ENCODE assay signal across 10 mouse cellular contexts in the genomic region with DNA sequence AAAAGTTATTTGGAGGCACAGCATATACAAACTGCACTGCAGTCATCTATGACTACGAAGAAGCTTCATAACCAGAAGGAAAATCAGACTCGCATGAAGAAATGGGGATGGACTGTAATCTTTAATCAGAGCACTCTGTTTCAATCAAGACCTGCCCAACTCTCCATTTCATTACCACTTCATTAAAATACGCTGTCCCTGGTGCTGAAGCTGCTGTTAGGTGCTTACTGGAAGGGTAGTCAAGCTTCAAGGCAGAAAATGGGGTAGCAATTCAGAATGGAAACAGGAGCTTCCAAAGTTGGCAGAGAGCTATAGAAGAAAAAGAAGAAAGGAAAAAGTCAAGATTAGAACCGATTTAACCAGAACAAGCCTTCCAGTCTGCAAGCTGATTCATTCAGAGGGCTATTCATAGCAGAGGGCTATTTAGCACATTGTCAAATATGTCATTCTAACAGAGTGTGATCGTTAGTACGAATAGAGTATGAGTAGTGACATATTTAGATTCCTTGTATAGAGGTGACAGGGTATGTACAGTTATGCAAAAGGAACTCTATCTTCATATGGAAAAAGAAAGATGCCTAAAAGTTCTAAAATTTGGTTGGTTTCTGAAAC.
A peak's percentile ranks its signal among the peaks of the same experiment; 100 is the strongest.
DNase-seq lines count a peak whose midpoint lies in the region; ATAC-seq and TF ChIP-seq lines count a peak whose summit lies in the region.
"Had no signal": no experiment of that assay in that cellular context is flagged by ENCODE, and none has a peak within 500 bp of the region (broad histone marks: within the 10 kb centered on the region; RNA-seq: fewer than 3 reads in every experiment).

No protein-coding gene starts in this region.

- no peak overlapping the region for H3K4me2 ChIP-seq in intestine, embryonic 14.5 days (ENCODE audit: low read length)
- no peak overlapping the region for H3K4me2 ChIP-seq in intestine, postnatal 0 days (replicated peaks; ENCODE audit: low read depth)
- H3K4me2 ChIP-seq: liver, embryonic 12.5 days had no signal

- WGBS in intestine, embryonic 14.5 days, result 64% methylated on average over 6 of the region's 6 CpGs
- WGBS in intestine, postnatal 0 days, result 59% methylated on average over 6 of the region's 6 CpGs

- no peak for TF ChIP-seq CTCF in intestine, postnatal 0 days (IDR thresholded peaks at IDR 0.05; ENCODE audit: low read depth)

- no peaks in the 10 kb centered on the region for H3K27me3 ChIP-seq in intestine, embryonic 14.5 days (replicated peaks; ENCODE audit: control insufficient read depth, insufficient read depth, low read length)
- H3K27me3 ChIP-seq in intestine, postnatal 0 days (replicated peaks; ENCODE audit: control insufficient read depth, insufficient read depth, low read length), result no peaks in the 10 kb centered on the region
- H3K27me3 ChIP-seq: liver, embryonic 12.5 days had no signal

- no peaks in the 10 kb centered on the region for H3K4me1 ChIP-seq in intestine, embryonic 14.5 days (replicated peaks; ENCODE audit: control insufficient read depth, insufficient read depth, low read length)
- H3K4me1 ChIP-seq in intestine, postnatal 0 days (replicated peaks; ENCODE audit: control insufficient read depth, insufficient read depth, low read length), result no peaks in the 10 kb centered on the region
- H3K4me1 ChIP-seq: liver, embryonic 12.5 days had no signal

- no peak overlapping the region for H3K27ac ChIP-seq in intestine, embryonic 14.5 days (ENCODE audit: low read depth)
- H3K27ac ChIP-seq in intestine, postnatal 0 days (ENCODE audit: low read depth, low read length), result no peak overlapping the region
- H3K27ac ChIP-seq: liver, embryonic 12.5 days had no signal

- peak; percentile 60 for DNase-seq in intestine, embryonic 14.5 days (ENCODE audit: low spot score)
- DNase-seq in 416B (ENCODE audit: low read depth), result peak; percentile 18
- peak; percentile 36 for DNase-seq in Muller cell, postnatal 12 days (ENCODE audit: inconsistent ontology term)
- peak; percentile 71 for DNase-seq in forelimb bud, embryonic 11.5 days (ENCODE audit: low read depth, low spot score)
- DNase-seq in gastrocnemius, postnatal 10 days, result no peak
- no peak for DNase-seq in gastrocnemius, postnatal 4 days (ENCODE audit: low spot score in 2 of 2)
- DNase-seq in right cerebral cortex, postnatal 4 days, result no peak
- DNase-seq: thymus, postnatal 36 days had no signal

- H3K9ac ChIP-seq in intestine, embryonic 14.5 days (ENCODE audit: low read length), result no peak overlapping the region
- no peak overlapping the region for H3K9ac ChIP-seq in intestine, postnatal 0 days (ENCODE audit: low read depth, low read length)
- H3K9ac ChIP-seq: liver, embryonic 12.5 days had no signal

- ATAC-seq in intestine, embryonic 14.5 days (replicated peaks; ENCODE audit: low FRiP score, low TSS enrichment, low read depth), result no peak
- ATAC-seq in intestine, postnatal 0 days, result no peak
- ATAC-seq: liver, embryonic 12.5 days had no signal

- H3K4me3 ChIP-seq in intestine, embryonic 14.5 days (ENCODE audit: low read depth, low read length), result no peak overlapping the region
- no peak overlapping the region for H3K4me3 ChIP-seq in intestine, postnatal 0 days (ENCODE audit: low read depth, low read length)
- H3K4me3 ChIP-seq: liver, embryonic 12.5 days had no signal

- no peaks in the 10 kb centered on the region for H3K36me3 ChIP-seq in intestine, embryonic 14.5 days (ENCODE audit: control insufficient read depth, insufficient read depth, low read length)
- H3K36me3 ChIP-seq in intestine, postnatal 0 days (ENCODE audit: control insufficient read depth, insufficient read depth), result no peaks in the 10 kb centered on the region
- H3K36me3 ChIP-seq: liver, embryonic 12.5 days had no signal

- no peaks in the 10 kb centered on the region for H3K9me3 ChIP-seq in intestine, embryonic 14.5 days (ENCODE audit: control insufficient read depth, low read length)
- H3K9me3 ChIP-seq in intestine, postnatal 0 days (ENCODE audit: control insufficient read depth), result no peaks in the 10 kb centered on the region
- H3K9me3 ChIP-seq: liver, embryonic 12.5 days had no signal

Comparison
In these comparisons a context has a peak if more than half of its experiments do, and no peak if none do; other contexts are left out.
1. DNase-seq: peak in intestine, embryonic 14.5 days (single experiment), 416B (single experiment), Muller cell, postnatal 12 days (single experiment) and forelimb bud, embryonic 11.5 days (single experiment); none in gastrocnemius, postnatal 10 days (single experiment), gastrocnemius, postnatal 4 days (0 of 2) and right cerebral cortex, postnatal 4 days (single experiment).